Mouse (Mus musculus): ENCODE data around the gene Bmp2k.

GRCm38 (mm10) chr5:96948856-96949527 is 48.5 kb upstream of the Bmp2k start:
- TF ChIP-seq EP300 (IDR thresholded peaks at IDR 0.05): no peak
- no peak for TF ChIP-seq CTCF (IDR thresholded peaks at IDR 0.05)

Measured in lung, postnatal 0 days (tissue).